Mouse (Mus musculus): ENCODE data around the gene Txnrd1. TPM values are rescaled to one million over a fixed set of nuclear protein-coding genes. Genes with fewer than 3 reads are reported as not detected.

Gene Txnrd1
- polyA plus RNA-seq, 1 experiment from 2014 or later: 98.3 TPM

DNA sequence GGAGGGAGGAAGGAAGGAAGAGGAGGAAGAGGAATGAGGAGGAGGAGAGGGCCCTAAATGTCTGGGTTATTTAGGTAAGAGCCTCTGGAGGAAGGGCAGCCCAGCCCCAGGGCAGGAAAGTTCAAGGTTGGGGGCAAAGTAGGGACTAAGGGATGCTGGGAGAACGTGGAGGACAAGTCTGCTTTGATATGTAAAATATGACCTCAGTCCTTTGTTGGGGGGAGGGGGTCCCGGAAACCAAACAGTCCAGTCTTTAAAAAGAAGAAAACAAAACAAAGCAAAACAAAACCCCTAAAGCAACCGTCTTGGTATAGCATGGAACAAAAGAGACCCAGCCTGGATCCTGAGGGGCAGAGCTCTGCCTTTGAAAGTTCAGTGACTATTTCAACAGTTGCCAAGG, 24.4 kb upstream of the Txnrd1 start:
- Histone ChIP-seq H3K4me2 (replicated peaks; ENCODE audit: low read depth, low read length) (no peak overlapping the region), H3K4me3 (ENCODE audit: low read depth, low read length) (no peak overlapping the region), H3K36me3 (ENCODE audit: control insufficient read depth, insufficient read depth, low read length) (no peaks in the 10 kb centered on the region), H3K9me3 (ENCODE audit: control insufficient read depth, low read depth, low read length) (no peaks in the 10 kb centered on the region), H3K27ac (ENCODE audit: low read length) (no peak overlapping the region), H3K27me3 (ENCODE audit: control insufficient read depth, insufficient read depth, low read length) (no peaks in the 10 kb centered on the region), H3K9ac (replicated peaks; ENCODE audit: low read depth, low read length) (no peak overlapping the region), H3K4me1 (ENCODE audit: control insufficient read depth, insufficient read depth, low read length) (peaks cover 5% of the 10 kb centered on the region)
- no peak for ATAC-seq (ENCODE audit: insufficient number of reproducible peaks, insufficient read depth, low FRiP score, low read depth)
- 40% methylated on average over 3 of the region's 3 CpGs for WGBS

DNA sequence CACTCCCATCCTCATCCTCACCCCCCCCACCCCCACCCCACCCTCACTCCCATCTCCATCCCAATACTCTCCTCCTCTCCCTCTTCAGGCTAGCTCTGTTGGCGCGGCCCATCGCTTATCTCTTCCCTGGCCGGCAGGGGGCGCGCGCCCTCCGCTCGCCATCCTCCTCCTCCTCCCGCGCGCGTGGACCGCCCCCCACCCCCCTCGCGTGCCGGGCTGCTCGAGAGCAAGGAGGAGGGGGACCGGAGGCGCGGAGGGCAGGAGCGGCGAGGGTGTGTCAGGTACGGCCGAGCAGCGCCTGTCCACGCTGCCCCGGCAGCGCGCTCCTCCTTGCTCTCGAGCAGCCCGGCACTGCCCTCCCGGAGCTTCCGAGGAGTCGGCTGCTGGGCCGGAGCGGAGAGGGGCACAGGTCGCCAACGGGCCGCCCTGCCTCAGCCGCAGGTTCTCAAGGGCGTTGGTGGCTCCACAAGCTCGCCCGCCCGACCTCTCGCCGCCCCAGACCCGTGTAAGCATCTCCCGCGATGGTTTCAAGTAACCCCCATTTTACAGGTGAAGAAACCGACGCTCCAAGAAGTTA, 21.8 kb upstream of the Txnrd1 start:
- H3K27ac ChIP-seq (ENCODE audit: low read length): no peak overlapping the region
- peak overlapping the region; percentile 41 for H3K4me3 ChIP-seq (ENCODE audit: low read depth, low read length)
- H3K36me3 ChIP-seq (ENCODE audit: control insufficient read depth, insufficient read depth, low read length): no peaks in the 10 kb centered on the region
- no peaks in the 10 kb centered on the region for H3K27me3 ChIP-seq (ENCODE audit: control insufficient read depth, insufficient read depth, low read length)
- 7% methylated on average over 47 of the region's 52 CpGs for WGBS
- H3K9ac ChIP-seq (replicated peaks; ENCODE audit: low read depth, low read length): no peak overlapping the region; the same call in 1 of the 2 replicates
- H3K4me1 ChIP-seq (ENCODE audit: control insufficient read depth, insufficient read depth, low read length): peaks cover 10% of the 10 kb centered on the region
- H3K4me2 ChIP-seq (replicated peaks; ENCODE audit: low read depth, low read length): peak overlapping the region; percentile 51
- H3K9me3 ChIP-seq (ENCODE audit: control insufficient read depth, low read depth, low read length): no peaks in the 10 kb centered on the region
- peak; percentile 66 for ATAC-seq (ENCODE audit: insufficient number of reproducible peaks, insufficient read depth, low FRiP score, low read depth)

DNA sequence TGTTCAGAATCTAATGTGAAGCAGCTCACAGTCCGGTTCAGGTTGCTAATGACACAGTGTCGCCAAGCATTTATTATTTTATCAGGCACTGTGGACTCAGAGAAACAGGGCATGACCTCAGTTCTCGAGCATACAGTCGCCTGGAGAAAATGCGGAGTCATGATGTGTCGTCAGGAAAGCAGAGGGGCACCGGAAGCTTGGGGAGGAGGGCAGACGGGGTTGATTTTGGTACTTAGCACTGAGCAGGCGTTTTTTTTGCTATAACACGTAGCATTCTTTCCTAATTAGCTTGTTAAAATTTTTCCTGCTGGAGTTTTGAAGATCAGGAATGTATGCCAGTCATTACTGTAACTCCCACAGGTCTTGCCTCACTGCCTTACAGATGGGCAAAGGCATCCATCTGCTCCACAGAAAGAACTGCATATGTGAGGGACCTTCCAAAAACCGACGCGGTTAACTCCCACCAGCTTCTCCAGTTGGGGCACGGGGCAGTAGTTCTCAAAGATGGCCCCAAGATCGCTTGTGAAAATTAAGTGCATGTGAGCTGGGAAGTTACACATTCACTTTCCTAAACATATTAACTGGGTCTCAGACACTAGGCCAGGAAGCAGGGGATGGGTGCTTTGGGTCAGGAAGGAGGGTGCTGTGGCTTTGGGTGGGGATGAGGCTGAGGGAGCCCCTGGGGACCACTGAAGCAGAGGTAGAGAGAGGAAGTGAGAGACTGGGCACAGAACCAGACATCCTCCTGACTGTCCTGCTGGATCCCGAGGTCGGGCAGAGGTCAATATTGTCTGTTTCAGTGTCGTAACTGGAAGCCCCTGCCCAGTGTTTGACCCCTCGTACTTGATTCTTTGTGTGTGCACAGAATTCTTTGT, 19.4 kb upstream of the Txnrd1 start:
- Histone ChIP-seq H3K27ac (ENCODE audit: low read length) (no peak overlapping the region), H3K4me1 (ENCODE audit: control insufficient read depth, insufficient read depth, low read length) (peaks cover 10% of the 10 kb centered on the region)

DNA sequence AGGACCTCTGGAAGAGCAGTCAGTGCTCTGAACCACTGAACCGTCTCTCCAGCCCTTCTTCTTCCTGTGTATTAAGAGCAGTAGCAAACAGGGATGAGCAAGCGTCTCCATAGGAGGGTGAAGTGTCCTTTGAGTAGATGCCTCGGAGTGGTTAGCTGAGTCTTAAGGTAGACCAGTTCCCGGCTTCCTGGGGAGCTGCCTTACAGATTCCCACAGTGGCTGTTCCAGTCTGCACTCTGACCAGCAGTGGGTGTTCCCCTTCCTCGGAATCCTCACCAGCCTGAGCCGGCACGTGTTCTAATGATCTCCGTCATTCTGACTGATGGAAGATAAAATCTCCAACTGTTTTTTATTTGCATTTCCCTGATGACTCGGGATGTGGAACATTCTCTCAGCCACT, 17.3 kb upstream of the Txnrd1 start:
- Histone ChIP-seq H3K27ac (ENCODE audit: low read length) (no peak overlapping the region), H3K27me3 (ENCODE audit: control insufficient read depth, insufficient read depth, low read length) (no peaks in the 10 kb centered on the region), H3K9me3 (ENCODE audit: control insufficient read depth, low read depth, low read length) (no peaks in the 10 kb centered on the region), H3K4me3 (ENCODE audit: low read depth, low read length) (no peak overlapping the region), H3K36me3 (ENCODE audit: control insufficient read depth, insufficient read depth, low read length) (no peaks in the 10 kb centered on the region), H3K4me1 (ENCODE audit: control insufficient read depth, insufficient read depth, low read length) (peaks cover 10% of the 10 kb centered on the region), H3K4me2 (replicated peaks; ENCODE audit: low read depth, low read length) (no peak overlapping the region), H3K9ac (replicated peaks; ENCODE audit: low read depth, low read length) (no peak overlapping the region)
- ATAC-seq (ENCODE audit: insufficient number of reproducible peaks, insufficient read depth, low FRiP score, low read depth): no peak
- WGBS: 80% methylated on average over 9 of the region's 9 CpGs

More for the DNA sequence above, 19.4 kb upstream of the Txnrd1 start:
- Histone ChIP-seq H3K27me3 (ENCODE audit: control insufficient read depth, insufficient read depth, low read length) (no peaks in the 10 kb centered on the region), H3K4me2 (replicated peaks; ENCODE audit: low read depth, low read length) (no peak overlapping the region), H3K9ac (replicated peaks; ENCODE audit: low read depth, low read length) (no peak overlapping the region), H3K36me3 (ENCODE audit: control insufficient read depth, insufficient read depth, low read length) (no peaks in the 10 kb centered on the region), H3K9me3 (ENCODE audit: control insufficient read depth, low read depth, low read length) (no peaks in the 10 kb centered on the region), H3K4me3 (ENCODE audit: low read depth, low read length) (no peak overlapping the region)
- 27% methylated on average over 19 of the region's 19 CpGs for WGBS
- no peak for ATAC-seq (ENCODE audit: insufficient number of reproducible peaks, insufficient read depth, low FRiP score, low read depth)

DNA sequence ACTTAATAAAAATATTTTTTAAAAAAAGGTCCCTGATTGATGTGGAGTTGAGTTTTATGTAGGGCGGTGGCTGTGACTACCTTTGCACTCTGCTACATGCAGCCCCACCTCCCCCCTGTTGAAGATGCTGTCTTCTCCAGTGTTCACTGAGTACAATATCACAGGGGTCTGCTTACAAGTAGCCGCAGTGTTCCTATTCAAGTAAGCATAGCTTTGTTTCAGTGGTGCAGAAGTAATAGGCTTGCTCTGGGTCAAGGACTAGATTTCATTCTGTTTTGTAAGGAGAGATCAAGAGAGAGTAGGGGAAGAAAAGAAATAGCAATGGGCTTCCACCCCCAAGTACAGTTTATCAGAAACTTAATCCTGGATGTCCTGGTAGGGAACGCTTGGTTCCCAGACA, 16.2 kb upstream of the Txnrd1 start:
- no peak for ATAC-seq (ENCODE audit: insufficient number of reproducible peaks, insufficient read depth, low FRiP score, low read depth)
- no peaks in the 10 kb centered on the region for H3K36me3 ChIP-seq (ENCODE audit: control insufficient read depth, insufficient read depth, low read length)
- 85% methylated on average over 3 of the region's 3 CpGs for WGBS
- no peak overlapping the region for H3K9ac ChIP-seq (replicated peaks; ENCODE audit: low read depth, low read length)
- no peaks in the 10 kb centered on the region for H3K9me3 ChIP-seq (ENCODE audit: control insufficient read depth, low read depth, low read length)
- no peak overlapping the region for H3K4me3 ChIP-seq (ENCODE audit: low read depth, low read length)
- no peak overlapping the region for H3K27ac ChIP-seq (ENCODE audit: low read length)
- no peaks in the 10 kb centered on the region for H3K27me3 ChIP-seq (ENCODE audit: control insufficient read depth, insufficient read depth, low read length)
- no peak overlapping the region for H3K4me2 ChIP-seq (replicated peaks; ENCODE audit: low read depth, low read length)
- peaks cover 10% of the 10 kb centered on the region for H3K4me1 ChIP-seq (ENCODE audit: control insufficient read depth, insufficient read depth, low read length)

DNA sequence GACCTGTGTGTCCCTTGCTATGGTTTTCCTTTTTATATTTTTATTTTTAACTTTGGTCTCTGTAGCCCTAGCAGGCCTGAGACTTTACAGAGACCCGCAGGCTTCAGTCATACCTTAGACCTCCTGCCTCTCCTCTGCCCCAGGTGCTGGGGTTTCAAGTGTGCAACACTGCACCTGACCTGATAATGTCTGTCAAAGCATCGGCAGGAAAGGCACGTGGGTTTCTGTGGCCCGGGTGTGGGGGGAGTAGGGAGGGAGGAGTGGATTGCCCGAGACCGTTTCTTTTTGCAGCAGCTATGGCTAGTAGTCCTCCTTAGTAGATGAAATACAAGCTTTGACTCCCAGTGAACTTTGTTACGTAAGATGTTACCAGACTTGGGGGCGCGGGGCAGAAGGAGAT, 15.8 kb upstream of the Txnrd1 start:
- H3K4me2 ChIP-seq (replicated peaks; ENCODE audit: low read depth, low read length): no peak overlapping the region
- 68% methylated on average over 9 of the region's 9 CpGs for WGBS
- no peak overlapping the region for H3K9ac ChIP-seq (replicated peaks; ENCODE audit: low read depth, low read length)
- no peak overlapping the region for H3K4me3 ChIP-seq (ENCODE audit: low read depth, low read length)
- no peaks in the 10 kb centered on the region for H3K27me3 ChIP-seq (ENCODE audit: control insufficient read depth, insufficient read depth, low read length)
- H3K9me3 ChIP-seq (ENCODE audit: control insufficient read depth, low read depth, low read length): no peaks in the 10 kb centered on the region
- peaks cover 10% of the 10 kb centered on the region for H3K4me1 ChIP-seq (ENCODE audit: control insufficient read depth, insufficient read depth, low read length)
- H3K27ac ChIP-seq (ENCODE audit: low read length): no peak overlapping the region
- no peaks in the 10 kb centered on the region for H3K36me3 ChIP-seq (ENCODE audit: control insufficient read depth, insufficient read depth, low read length)
- ATAC-seq (ENCODE audit: insufficient number of reproducible peaks, insufficient read depth, low FRiP score, low read depth): no peak

DNA sequence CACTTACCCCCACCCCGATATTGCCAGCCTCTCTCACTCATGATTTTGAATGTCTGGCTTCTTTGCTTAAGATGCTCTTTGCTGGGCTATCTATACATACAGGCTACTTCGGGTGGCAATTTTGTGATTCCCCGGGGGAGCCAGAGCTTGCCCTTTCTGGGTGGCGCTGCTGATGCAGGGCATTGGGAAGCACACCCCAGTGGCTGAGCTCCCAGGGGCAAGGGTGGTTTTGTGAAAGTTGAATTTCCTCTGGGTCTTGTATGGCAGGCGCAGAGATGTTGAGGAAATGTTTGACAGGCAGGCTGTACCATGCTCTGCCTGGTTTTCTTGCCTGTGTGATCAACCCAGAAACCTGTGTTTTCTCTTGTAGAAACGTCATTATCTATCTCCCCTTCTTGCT, 15.1 kb upstream of the Txnrd1 start:
- Histone ChIP-seq H3K9ac (replicated peaks; ENCODE audit: low read depth, low read length) (no peak overlapping the region), H3K9me3 (ENCODE audit: control insufficient read depth, low read depth, low read length) (no peaks in the 10 kb centered on the region), H3K27me3 (ENCODE audit: control insufficient read depth, insufficient read depth, low read length) (no peaks in the 10 kb centered on the region), H3K4me2 (replicated peaks; ENCODE audit: low read depth, low read length) (no peak overlapping the region), H3K36me3 (ENCODE audit: control insufficient read depth, insufficient read depth, low read length) (no peaks in the 10 kb centered on the region), H3K4me1 (ENCODE audit: control insufficient read depth, insufficient read depth, low read length) (peaks cover 10% of the 10 kb centered on the region), H3K4me3 (ENCODE audit: low read depth, low read length) (no peak overlapping the region), H3K27ac (ENCODE audit: low read length) (no peak overlapping the region)
- 78% methylated on average over 6 of the region's 6 CpGs for WGBS
- no peak for ATAC-seq (ENCODE audit: insufficient number of reproducible peaks, insufficient read depth, low FRiP score, low read depth)

DNA sequence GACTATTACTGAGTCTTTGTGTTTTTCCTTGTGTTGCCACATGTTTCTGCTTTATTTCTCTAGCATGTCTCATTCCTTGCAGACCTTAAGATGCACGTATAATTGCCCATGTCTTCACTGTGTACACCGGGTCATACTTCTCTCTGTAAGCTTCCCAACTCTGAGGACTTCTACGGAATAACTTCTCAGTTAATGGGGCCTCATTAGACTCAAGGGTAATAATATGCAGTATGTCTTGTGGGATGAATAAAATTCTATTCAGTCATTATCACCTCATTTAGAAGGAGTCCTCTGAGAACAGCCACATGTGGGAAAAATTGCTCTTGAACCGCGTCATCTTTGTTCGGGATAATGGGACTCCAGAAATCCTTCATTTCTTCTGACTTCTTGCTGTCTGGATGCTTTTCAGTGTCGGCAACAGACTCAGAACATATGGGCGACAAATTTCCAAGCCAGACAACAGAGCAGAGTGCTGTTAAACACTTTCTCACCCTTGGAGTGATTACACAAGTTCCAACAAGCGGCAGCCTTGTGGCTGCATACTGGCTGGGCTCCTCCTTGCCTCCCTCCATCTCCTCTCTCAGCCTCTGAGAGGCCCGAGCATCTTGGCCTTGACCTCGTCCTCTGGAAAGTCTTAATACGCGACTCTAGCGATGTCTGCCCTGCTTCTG, 10.5 kb upstream of the Txnrd1 start:
- WGBS: 70% methylated on average over 14 of the region's 14 CpGs

More for the DNA sequence above, 10.5 kb upstream of the Txnrd1 start:
- Histone ChIP-seq H3K9ac (replicated peaks; ENCODE audit: low read depth, low read length) (no peak overlapping the region), H3K4me1 (ENCODE audit: control insufficient read depth, insufficient read depth, low read length) (no peaks in the 10 kb centered on the region), H3K27ac (ENCODE audit: low read length) (no peak overlapping the region), H3K4me3 (ENCODE audit: low read depth, low read length) (no peak overlapping the region), H3K4me2 (replicated peaks; ENCODE audit: low read depth, low read length) (no peak overlapping the region), H3K36me3 (ENCODE audit: control insufficient read depth, insufficient read depth, low read length) (no peaks in the 10 kb centered on the region), H3K27me3 (ENCODE audit: control insufficient read depth, insufficient read depth, low read length) (no peaks in the 10 kb centered on the region), H3K9me3 (ENCODE audit: control insufficient read depth, low read depth, low read length) (no peaks in the 10 kb centered on the region)
- ATAC-seq (ENCODE audit: insufficient number of reproducible peaks, insufficient read depth, low FRiP score, low read depth): no peak

Measured in stomach, embryonic 14.5 days (tissue).